ENCODE assay signal across 9 mouse cellular contexts in the genomic region with DNA sequence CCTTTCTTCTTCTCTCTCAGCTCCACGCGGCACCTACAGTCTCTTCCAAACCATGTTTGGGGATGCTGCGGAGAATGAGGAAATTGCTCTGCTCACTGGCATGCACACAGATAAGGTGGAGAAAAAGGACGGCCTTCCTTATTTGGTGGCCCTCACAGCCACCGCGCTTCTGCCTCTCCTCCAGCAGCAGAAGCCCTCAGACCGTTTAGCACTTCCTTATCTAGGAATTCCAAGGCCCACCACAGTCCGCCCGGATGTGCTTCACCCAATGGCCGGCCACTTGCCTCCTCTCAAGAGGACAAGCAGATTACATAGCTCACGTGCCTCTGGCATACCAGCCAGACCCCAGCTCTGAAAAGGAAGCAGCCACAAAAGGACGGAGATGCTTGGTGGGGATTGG. TPM values are rescaled to one million over a fixed set of nuclear protein-coding genes. Genes with fewer than 3 reads are reported as not detected.
DNase-seq lines count a peak whose midpoint lies in the region; ATAC-seq and TF ChIP-seq lines count a peak whose summit lies in the region.
"Had no signal": no experiment of that assay in that cellular context is flagged by ENCODE, and none has a peak within 500 bp of the region (broad histone marks: within the 10 kb centered on the region; RNA-seq: fewer than 3 reads in every experiment).

No protein-coding gene starts in this region.

- TF ChIP-seq CTCF in intestine, postnatal 0 days (IDR thresholded peaks at IDR 0.05; ENCODE audit: low read depth) = no peak

- WGBS in limb, embryonic 12.5 days = 23% methylated on average over 12 of the region's 12 CpGs
- 34% methylated on average over 12 of the region's 12 CpGs for WGBS in limb, embryonic 10.5 days
- 5% methylated on average over 12 of the region's 12 CpGs for WGBS in intestine, postnatal 0 days

- ATAC-seq in limb, embryonic 12.5 days (ENCODE audit: insufficient number of reproducible peaks, insufficient read depth, low FRiP score, low TSS enrichment, low read depth) = no peak
- ATAC-seq in intestine, postnatal 0 days = no peak
- ATAC-seq: hindbrain, postnatal 0 days had no signal

- H3K9me3 ChIP-seq in limb, embryonic 12.5 days = no peaks in the 10 kb centered on the region
- no peaks in the 10 kb centered on the region for H3K9me3 ChIP-seq in limb, embryonic 10.5 days (replicated peaks)
- no peaks in the 10 kb centered on the region for H3K9me3 ChIP-seq in intestine, postnatal 0 days (ENCODE audit: control insufficient read depth)

- no peak for TF ChIP-seq POLR2A in myocyte (IDR thresholded peaks at IDR 0.05; ENCODE audit: insufficient read length, low read depth)

- H3K27me3 ChIP-seq in limb, embryonic 12.5 days = no peaks in the 10 kb centered on the region
- H3K27me3 ChIP-seq in limb, embryonic 10.5 days (ENCODE audit: low read depth, poor library complexity, severe bottlenecking) = peaks cover 13% of the 10 kb centered on the region; the same call in 1 of the 2 replicates
- no peaks in the 10 kb centered on the region for H3K27me3 ChIP-seq in intestine, postnatal 0 days (replicated peaks; ENCODE audit: control insufficient read depth, insufficient read depth, low read length)
- H3K27me3 ChIP-seq in myocyte (ENCODE audit: control insufficient read depth, insufficient read depth, insufficient read length) = no peaks in the 10 kb centered on the region

- no peak overlapping the region for H3ac ChIP-seq in myocyte (ENCODE audit: control insufficient read depth, insufficient read length)

- intact Hi-C loops in left cerebral cortex, postnatal 36 days (cut with DNase I) = no loop called here

- no peak overlapping the region for H3K4me3 ChIP-seq in limb, embryonic 12.5 days (replicated peaks)
- H3K4me3 ChIP-seq in limb, embryonic 10.5 days = no peak overlapping the region
- no peak overlapping the region for H3K4me3 ChIP-seq in intestine, postnatal 0 days (ENCODE audit: low read depth, low read length)
- peak overlapping the region; percentile 12 for H3K4me3 ChIP-seq in myocyte

- no peaks in the 10 kb centered on the region for H3K36me3 ChIP-seq in limb, embryonic 12.5 days
- H3K36me3 ChIP-seq in limb, embryonic 10.5 days = no peaks in the 10 kb centered on the region
- H3K36me3 ChIP-seq in intestine, postnatal 0 days (ENCODE audit: control insufficient read depth, insufficient read depth) = no peaks in the 10 kb centered on the region
- H3K36me3 ChIP-seq in myocyte (ENCODE audit: control insufficient read depth, insufficient read depth) = no peaks in the 10 kb centered on the region

- peak overlapping the region; percentile 13; the same call in 1 of the 2 replicates for H3K4me2 ChIP-seq in limb, embryonic 12.5 days
- peak overlapping the region; percentile 25 for H3K4me2 ChIP-seq in intestine, postnatal 0 days (replicated peaks; ENCODE audit: low read depth)
- peak overlapping the region; percentile 69 for H3K4me2 ChIP-seq in myocyte (ENCODE audit: low read depth)

- H3K9ac ChIP-seq in limb, embryonic 12.5 days (replicated peaks) = no peak overlapping the region
- no peak overlapping the region for H3K9ac ChIP-seq in intestine, postnatal 0 days (ENCODE audit: low read depth, low read length)

- peaks cover 8% of the 10 kb centered on the region; the same call in 1 of the 2 replicates for H3K4me1 ChIP-seq in limb, embryonic 12.5 days (replicated peaks)
- H3K4me1 ChIP-seq in limb, embryonic 10.5 days = peaks cover 6% of the 10 kb centered on the region
- no peaks in the 10 kb centered on the region for H3K4me1 ChIP-seq in intestine, postnatal 0 days (replicated peaks; ENCODE audit: control insufficient read depth, insufficient read depth, low read length)

- no peak for DNase-seq in limb, embryonic 10.5 days (ENCODE audit: low spot score)
- DNase-seq in embryo, embryonic 11 days = peak; percentile 26
- DNase-seq in right cerebral cortex, adult 2 months (ENCODE audit: low spot score in 2 of 2) = no peak
- no peak for DNase-seq in left cerebral cortex, postnatal 36 days (ENCODE audit: low spot score in 2 of 2)
- DNase-seq in adrenal gland, postnatal 36 days = no peak

- H3K79me2 ChIP-seq in myocyte (ENCODE audit: control insufficient read depth, insufficient read depth) = no peaks in the 10 kb centered on the region

- H3K27ac ChIP-seq in limb, embryonic 12.5 days = no peak overlapping the region
- no peak overlapping the region for H3K27ac ChIP-seq in limb, embryonic 10.5 days
- no peak overlapping the region for H3K27ac ChIP-seq in intestine, postnatal 0 days (ENCODE audit: low read depth, low read length)
- H3K27ac ChIP-seq: hindbrain, postnatal 0 days had no signal

TF ChIP-seq in myocyte, 11 proteins besides CTCF, POLR2A, EP300 and RAD21:
- peak; percentile 36 for TF ChIP-seq USF1 (IDR thresholded peaks at IDR 0.05; ENCODE audit: low read depth)
- TF ChIP-seq POLR2AphosphoS2 (IDR thresholded peaks at IDR 0.05; ENCODE audit: insufficient read length, low read depth) = no peak
- peak; percentile 88 for TF ChIP-seq SRF (IDR thresholded peaks at IDR 0.05; ENCODE audit: control insufficient read depth, insufficient read length, low read depth)
- peak in 1 of 3 experiments; percentile 20 for TF ChIP-seq MYOD1 (IDR thresholded peaks at IDR 0.05; ENCODE audit: control insufficient read depth in 1 of 3, insufficient read length in 2 of 3, low read depth in 2 of 3)
- TF ChIP-seq MYOG (IDR thresholded peaks at IDR 0.05; ENCODE audit: control insufficient read depth in 1 of 3, insufficient read depth in 1 of 3, insufficient read length in 2 of 3, low read depth in 2 of 3) = peak in 2 of 3 experiments; percentile 10 to 74
- no peak for TF ChIP-seq TCF3 (IDR thresholded peaks at IDR 0.05; ENCODE audit: insufficient read length, low read depth)
TF ChIP-seq in myocyte: peak in this region for 4.

RNA-seq across cellular contexts. Expression of a gene that starts 9.7 kb away (rescaled TPM):
- polyA plus RNA-seq in limb, embryonic 12.5 days (2016; fragmentation: Nextera tagmentation; extraction: Ambion mirVana) = 0.61 and 0.90 TPM in 2 replicates
- polyA plus RNA-seq in limb, embryonic 10.5 days (2016; fragmentation: Nextera tagmentation; extraction: Ambion mirVana) = 0.18 and 0.24 TPM in 2 replicates
- 0.18 and 0.52 TPM in 2 replicates for polyA plus RNA-seq in intestine, postnatal 0 days (2015; fragmentation: Nextera tagmentation; extraction: Ambion mirVana)
- 310 TPM for polyA plus RNA-seq in myocyte (2012; fragmentation: generic; extraction: Trizol)
- not detected for total RNA-seq in left cerebral cortex, postnatal 36 days (2021)
- total RNA-seq in adrenal gland, postnatal 36 days (2021) = not detected
- polyA plus RNA-seq: hindbrain, postnatal 0 days had no signal

RNA-seq across cellular contexts. Expression of a gene that starts 46.1 kb away (rescaled TPM):
- 81.4 and 89.2 TPM in 2 replicates for polyA plus RNA-seq in limb, embryonic 12.5 days (2016; fragmentation: Nextera tagmentation; extraction: Ambion mirVana)
- polyA plus RNA-seq in limb, embryonic 10.5 days (2016; fragmentation: Nextera tagmentation; extraction: Ambion mirVana) = 99.7 and 104 TPM in 2 replicates
- polyA plus RNA-seq in intestine, postnatal 0 days (2015; fragmentation: Nextera tagmentation; extraction: Ambion mirVana) = 31.5 and 32.5 TPM in 2 replicates
- 17.5 TPM for polyA plus RNA-seq in myocyte (2012; fragmentation: generic; extraction: Trizol)
- 10 to 100 TPM; 16.2 to 17.7 TPM for total RNA-seq in left cerebral cortex, postnatal 36 days (2021)
- total RNA-seq in adrenal gland, postnatal 36 days (2021) = 10 to 100 TPM; 13.8 to 17.0 TPM

Comparison
In these comparisons a context has a peak if more than half of its experiments do, and no peak if none do; other contexts are left out.
1. H3K4me2 ChIP-seq: peak in every context shown above with its lines; median percentile 69 in myocyte; 25 in intestine, postnatal 0 days; 13 in limb, embryonic 12.5 days.
2. RNA of a gene that starts 9.7 kb away (polyA plus RNA-seq): 310 TPM in myocyte (single experiment); 0.61 to 0.90 TPM in limb, embryonic 12.5 days, 0.18 to 0.52 TPM in intestine, postnatal 0 days and 0.18 to 0.24 TPM in limb, embryonic 10.5 days; every median in the first group is over 100 times any median in the second.